Mouse (Mus musculus): Measurements from ENCODE around the gene Zfp941. TPM values are rescaled to one million over a fixed set of nuclear protein-coding genes. Genes with fewer than 3 reads are reported as not detected.

Zfp941 gene
- total RNA-seq, 2 experiments from 2014 or later, result not detected

DNA sequence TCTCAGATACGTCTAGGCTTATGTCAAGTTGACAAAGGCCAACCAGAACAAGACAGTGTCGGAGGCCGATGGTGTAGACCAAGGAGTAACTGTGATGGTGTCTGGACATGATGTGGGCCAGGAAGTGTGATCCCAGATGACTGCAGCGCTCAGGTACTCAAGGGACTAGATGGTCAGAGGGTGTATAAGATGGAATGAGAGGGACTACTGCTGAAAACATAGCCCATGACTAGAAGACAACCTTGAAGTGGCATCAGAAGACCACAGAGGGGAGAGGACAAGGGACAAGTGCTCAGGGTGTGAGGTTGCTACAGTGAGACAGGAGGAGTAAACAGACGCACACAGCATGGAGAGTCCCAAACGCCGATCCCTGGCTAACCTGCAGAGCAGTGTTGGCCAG is 21.8 kb upstream of the Zfp941 start:
- no peak for DNase-seq (ENCODE audit: low spot score)
- intact Hi-C loops (cut with DNase I), result loop anchor here (2.0 kb wide), 1 partner anchor 205 kb away; no protein-coding TSS in a partner anchor

DNA sequence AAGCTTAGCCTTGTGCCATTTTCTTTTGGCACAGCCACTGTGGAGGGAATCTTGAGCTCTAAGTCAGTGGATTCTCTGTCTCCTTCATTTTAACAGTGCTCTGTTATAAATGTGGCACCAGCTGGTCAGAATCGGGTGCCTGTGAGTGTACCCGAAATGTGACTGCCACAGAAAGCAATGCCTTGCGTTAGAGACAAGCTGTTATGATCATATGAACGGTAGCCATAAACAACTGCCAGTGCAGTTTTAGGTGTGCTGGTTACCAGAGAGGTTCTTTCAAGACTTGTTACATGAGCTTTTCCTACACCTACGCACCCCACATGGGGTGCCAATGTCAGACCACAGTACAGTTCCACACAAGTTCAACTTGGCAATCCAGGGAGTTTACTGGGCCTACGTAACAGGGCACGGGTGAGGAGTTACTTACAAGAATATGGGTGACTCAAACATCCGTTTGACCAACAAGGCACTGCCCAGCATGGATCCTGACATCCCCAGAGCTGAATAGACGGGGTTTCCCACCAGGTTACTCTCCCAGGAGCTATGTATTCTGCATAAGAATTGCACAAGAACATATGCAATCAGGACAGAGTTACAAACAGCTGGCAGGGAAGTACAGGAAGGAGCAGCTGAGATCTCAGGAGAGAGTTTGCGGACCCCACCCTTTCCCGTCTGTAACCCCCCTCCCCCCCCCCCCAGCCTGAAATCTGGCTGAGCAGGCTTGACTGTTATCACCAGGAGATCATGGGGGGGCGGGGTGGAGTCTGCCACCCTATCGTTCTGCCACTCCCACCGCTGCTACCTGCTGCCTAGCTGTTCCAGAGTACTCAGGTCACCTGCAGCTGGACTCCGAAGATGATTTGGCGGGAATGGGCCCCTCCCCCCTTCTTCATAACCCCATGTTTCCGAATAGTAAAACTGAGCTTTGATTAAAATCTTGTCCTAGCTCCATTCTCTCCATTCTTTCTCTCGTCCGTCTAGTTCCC is 19.1 kb upstream of the Zfp941 start:
- intact Hi-C loops (cut with DNase I), result no loop called here
- no peak for DNase-seq (ENCODE audit: low spot score)

DNA sequence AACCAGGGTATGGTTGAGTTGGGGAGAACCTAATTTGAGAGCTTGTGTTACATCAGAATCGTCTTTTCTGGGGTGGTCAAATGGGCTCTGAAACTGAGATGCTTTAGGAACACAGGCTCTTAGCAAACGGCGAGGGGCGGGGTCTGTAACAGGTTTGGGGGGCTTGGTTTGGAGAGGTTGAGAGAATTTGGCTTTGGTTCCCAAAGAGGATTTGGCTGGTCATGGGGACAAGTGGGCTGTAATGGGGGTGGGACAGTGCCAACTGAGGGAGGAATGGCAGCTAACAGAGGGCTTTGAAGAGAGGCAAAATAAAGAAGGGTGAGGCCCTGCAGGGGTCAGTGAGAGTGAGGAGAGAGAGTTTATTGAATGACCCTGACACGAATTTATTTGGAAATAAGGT is 17.6 kb upstream of the Zfp941 start:
- no peak for DNase-seq (ENCODE audit: low spot score)
- intact Hi-C loops (cut with DNase I), result loop anchor here (10.0 kb wide), 1 partner anchor 765 kb away; no protein-coding TSS in a partner anchor

DNA sequence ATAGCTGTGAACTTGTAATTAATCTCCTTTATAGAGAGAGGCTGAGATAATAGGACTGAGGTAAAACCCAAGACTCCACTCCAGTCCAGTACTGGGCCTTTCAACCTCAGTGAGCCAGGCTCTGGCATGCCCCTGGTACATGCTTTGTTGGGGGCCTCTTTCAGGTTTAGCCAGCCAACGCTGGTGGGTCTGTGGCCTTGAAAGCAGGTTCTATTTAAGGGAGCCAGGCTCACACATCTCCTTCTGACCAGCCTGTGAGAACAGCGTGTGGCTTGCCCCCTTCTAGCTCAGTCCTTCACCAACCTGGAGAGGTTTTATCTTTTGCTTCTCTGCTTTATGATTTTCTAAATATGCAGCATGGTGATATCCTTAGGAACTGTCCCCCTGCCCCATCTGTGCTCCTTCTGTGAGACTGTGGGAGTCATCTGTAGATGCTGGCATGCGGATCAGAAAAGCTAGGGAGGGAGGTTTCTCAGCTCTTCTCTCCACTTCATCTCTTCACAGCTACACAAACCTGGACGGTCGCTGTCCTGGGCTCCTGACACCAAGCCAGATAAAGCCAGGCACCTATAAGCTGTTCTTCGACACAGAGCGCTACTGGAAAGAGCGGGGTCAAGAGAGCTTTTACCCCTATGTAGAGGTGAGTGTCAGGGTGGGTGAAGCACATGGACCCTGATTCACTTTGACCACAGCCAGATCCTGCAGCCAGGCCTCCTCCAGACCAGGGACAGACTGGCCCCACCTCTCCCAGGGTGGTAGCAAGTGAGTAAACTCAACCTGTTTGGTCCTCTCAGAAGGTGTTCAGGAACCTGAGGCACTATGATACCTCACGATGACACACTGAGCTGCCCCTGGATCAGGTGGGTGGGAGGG is 14.5 kb upstream of the Zfp941 start:
- no peak for DNase-seq (ENCODE audit: low spot score)
- intact Hi-C loops (cut with DNase I), result loop anchor here (10.0 kb wide), 1 partner anchor 762 kb away; no protein-coding TSS in a partner anchor

DNA sequence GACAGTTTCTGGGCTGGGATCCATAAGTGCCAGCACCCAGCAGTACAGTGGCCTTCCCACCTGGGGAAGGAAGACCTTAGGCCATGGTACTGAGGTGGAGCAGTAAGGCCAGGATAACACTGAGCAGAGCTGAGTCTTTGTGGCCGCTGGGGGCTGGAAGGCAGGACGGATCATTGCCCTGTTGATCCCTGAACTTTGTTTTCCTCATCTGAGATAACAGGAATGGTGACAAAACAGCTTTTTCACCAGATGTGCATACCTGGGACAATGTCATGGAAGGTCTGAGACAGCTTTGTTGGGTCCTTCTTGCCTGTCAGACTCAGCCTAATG is 13.7 kb upstream of the Zfp941 start:
- no peak for DNase-seq (ENCODE audit: low spot score)
- intact Hi-C loops (cut with DNase I), result loop anchor here (10.0 kb wide), 1 partner anchor 761 kb away; no protein-coding TSS in a partner anchor

DNA sequence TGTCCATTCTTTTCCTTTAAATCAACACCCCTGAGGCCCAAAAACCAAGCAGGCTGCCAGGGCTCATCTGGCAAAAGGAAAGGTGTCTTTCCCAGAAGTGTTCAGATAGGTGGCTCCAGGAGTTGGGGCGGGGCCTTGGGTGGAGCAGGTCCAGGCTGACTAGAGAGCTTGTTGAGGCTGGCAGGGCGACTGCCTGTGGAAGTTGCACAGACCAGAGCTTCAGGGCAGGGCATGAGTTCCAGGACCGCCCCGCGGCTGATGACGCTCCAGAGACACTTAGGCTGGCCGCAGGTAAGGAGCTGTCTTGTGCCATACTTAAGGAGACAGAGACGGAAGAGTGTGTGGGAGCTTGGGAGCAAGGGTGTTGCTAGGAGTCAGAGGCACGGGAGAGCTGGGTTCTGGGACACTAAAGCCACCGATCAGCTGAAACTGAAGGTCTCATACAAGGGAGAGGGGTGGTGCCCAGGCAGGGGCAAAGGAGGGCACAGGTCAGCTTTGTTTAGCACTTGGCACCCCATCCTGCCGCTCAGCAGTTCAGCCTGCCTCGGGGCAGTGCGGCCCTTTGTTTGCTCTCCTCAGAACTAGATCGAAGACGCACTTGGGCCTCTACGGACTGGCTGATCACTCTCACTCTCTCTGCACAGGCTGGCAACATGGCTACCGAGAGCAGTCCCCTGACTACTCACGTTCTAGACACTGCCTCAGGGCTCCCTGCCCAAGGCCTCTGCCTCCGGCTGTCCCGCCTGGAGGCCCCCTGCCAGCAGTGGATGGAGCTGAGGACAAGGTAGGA is 13.2 kb upstream of the Zfp941 start, which contains the start of gene Urah:
Urah (plus strand) TSS at position 51 of the 790 bp plus-strand sequence.
- intact Hi-C loops (cut with DNase I), result loop anchor here (10.0 kb wide), 1 partner anchor 760 kb away; no protein-coding TSS in a partner anchor
- no peak for DNase-seq (ENCODE audit: low spot score)

DNA sequence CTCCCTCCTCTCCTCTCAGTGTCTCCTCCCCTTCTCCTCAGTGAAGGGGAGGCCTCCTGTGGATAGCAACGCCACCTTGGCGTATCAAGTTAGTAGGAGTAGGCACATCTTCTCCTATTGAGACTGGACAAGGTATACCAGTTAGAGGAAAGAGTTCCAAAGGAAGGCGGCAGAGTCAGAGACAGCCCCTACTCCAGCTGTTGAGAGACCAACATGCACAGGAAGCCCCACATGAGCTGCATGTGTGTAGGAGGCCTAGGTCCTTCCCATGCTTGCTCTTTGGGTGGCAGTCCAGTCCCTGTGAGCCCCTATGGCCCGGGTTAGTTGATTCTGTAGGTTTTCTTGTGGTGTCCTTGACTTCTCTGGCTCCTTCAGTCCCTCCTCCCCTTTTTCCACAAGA is 11.4 kb upstream of the Zfp941 start:
- no peak for DNase-seq (ENCODE audit: low spot score)
- intact Hi-C loops (cut with DNase I), result loop anchor here (10.0 kb wide), 1 partner anchor 759 kb away; no protein-coding TSS in a partner anchor

DNA sequence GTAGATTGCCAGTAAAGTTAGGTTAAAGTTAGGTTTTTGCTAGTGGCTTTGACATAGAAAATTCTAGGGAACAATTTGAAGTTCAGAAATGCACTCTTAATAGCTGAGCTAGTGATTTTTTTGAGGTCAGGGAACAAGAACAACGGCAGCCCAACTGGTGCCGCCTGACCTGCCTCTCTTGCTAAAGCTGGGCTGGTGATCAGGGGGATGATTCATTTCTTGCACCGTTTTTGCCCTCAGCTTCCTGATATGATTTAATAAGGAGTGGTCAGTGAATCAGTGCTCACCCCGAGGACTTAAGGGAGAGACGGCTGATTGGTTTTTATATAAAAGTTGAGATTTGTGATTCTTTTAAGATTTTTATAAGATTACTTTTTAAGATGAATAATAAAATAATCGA is 9.5 kb upstream of the Zfp941 start:
- intact Hi-C loops (cut with DNase I), result loop anchor here (10.0 kb wide), 1 partner anchor 757 kb away; no protein-coding TSS in a partner anchor
- DNase-seq (ENCODE audit: low spot score), result no peak

DNA sequence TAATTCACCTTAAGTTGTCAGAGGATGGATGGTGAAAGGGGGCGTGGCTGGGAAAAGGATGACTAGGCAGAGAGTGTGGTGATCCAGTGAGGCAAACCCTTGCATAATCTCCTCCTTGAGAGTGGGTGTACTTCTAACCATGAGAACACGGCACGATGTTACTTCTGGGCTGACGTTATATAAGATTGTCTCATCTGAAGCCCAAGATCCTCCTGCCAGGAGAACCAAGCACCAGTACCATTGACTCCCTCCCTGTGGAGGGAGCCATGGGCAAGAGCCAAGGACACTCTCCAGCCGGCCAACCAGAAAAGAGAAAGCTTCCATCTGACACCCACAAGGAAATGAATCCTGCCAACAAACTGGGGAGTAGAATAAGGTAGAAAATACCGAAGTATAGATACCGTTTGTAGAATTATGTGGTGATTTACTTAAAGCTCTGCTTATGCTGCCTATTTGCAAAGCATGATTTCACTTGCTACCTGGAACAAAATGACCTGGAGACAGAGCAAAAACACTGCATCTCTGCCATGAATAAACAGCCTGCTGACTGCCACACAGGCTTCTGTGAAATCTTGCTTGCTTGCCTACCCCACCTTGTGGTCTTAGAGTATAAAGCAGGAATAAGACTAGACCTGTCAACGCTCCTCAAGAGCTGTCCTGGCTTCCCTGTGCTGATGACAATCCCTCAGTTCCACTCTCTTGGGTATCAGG is 6.3 kb upstream of the Zfp941 start:
- intact Hi-C loops (cut with DNase I), result no loop called here
- DNase-seq (ENCODE audit: low spot score), result no peak

DNA sequence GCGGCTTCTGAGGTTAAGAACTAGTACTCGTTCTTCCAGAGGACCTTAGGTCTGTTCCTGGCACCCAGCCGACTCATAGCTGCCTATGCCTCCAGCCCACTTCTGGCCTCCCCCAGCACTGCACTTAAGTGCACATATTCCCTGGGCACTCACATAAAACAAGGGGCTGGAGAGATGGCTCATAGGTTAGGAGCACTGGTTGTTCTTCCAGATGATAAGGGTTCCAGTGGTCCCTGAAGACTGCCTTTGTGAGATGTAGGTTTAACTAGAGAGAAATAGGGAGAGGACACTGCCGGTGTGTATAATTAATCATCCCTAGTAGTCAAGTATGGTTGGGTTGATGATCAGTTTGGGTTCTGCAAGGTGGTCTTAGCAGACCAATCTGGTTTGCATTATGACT is 753 bp upstream of the Zfp941 start:
- no peak for DNase-seq (ENCODE audit: low spot score)
- intact Hi-C loops (cut with DNase I), result no loop called here

DNA sequence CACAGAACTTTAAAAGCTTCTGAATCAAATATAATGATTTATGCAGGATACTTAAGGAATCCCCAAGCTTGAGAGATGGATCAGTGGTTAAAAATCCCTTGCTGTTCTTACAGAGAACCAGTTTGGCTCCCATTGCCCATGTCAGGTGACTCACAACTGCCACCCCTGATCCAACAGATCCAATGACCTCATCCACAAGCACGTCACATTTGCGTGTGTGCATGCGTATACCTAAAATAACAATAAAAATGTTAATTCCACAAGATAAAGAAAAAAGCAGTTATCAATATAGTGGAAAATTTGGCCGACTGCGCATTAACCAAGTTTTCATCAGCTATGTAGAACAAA is 699 bp downstream of the Zfp941 start:
- intact Hi-C loops (cut with DNase I), result no loop called here
- no peak for DNase-seq (ENCODE audit: low spot score)

DNA sequence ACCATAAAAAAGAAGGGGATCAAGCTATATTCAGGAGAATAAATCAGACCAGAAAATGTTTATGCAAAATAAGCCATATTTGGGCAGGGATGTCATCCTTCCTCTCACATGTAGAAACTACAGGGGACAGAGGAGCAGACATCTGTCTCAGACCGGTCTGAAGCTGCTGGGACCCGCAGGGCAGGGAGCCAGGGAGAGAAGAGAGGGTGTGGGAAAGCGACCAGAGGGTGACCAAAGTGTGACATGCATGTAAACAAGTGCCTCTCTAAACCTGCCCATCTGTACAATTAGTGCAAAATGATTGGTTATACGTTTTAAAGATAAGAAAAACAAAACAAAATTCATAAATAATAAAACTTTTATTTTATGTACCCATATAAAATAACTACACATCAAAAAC is 1.8 kb downstream of the Zfp941 start:
- DNase-seq (ENCODE audit: low spot score), result no peak
- intact Hi-C loops (cut with DNase I), result no loop called here

DNA sequence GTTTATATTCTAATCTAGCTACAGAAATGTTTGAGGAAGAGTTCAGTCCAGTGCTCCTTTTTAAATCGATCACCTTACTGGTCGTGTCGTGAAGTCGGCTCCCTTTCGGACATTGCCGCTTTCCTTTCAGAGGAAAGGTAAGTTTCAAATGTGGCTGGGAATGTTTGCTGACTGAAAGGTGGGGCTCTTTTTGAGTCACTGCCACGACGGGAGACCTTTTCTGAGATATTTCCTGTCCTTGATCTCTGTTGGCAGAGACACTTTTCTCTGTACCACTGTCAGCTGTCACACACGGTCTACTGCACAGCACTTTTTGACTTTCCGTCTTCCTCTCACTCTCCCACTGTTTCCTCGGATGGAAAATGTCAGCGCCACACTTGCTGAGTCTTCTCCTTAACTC is 9.1 kb downstream of the Zfp941 start:
- DNase-seq (ENCODE audit: low spot score), result no peak
- intact Hi-C loops (cut with DNase I), result no loop called here

DNA sequence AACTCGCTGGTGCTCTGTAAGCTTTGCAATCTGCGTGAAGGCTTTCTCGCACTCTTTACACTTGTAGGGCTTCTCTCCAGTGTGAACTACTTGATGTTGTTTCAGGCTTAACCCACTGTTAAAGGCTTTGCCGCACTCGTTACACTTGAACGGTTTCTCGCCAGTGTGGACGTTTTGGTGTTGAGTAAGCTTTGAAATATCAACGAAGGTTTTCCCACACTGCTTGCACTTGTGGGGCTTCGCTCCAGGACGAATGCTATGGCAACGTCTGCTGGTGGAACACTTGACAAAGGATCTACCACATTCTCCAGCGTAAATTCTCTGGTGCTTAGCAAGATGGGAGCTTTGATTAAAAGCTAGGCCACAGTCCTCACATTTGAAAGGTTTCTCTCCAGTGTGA is 10.3 kb downstream of the Zfp941 start:
- intact Hi-C loops (cut with DNase I), result no loop called here
- no peak for DNase-seq (ENCODE audit: low spot score)

DNA sequence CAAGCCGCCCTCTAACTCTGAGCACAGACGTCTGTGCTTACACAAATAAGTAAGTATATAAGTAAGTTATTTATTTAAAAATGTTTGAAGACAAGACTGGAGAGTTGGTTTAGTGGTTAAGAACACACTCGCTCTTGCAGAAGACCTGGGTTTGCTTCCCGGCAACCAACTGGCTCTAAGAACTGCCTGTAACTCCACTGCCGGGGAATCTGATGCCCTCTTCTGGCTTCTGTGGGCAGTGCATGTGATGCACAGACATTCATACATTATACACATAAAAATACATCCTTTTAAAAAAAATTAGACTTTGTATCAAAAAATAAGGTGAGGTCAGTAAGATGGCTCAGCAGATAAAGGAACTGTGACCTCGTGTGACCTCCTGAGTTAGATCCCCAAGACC is 11.5 kb downstream of the Zfp941 start:
- intact Hi-C loops (cut with DNase I), result no loop called here

DNA sequence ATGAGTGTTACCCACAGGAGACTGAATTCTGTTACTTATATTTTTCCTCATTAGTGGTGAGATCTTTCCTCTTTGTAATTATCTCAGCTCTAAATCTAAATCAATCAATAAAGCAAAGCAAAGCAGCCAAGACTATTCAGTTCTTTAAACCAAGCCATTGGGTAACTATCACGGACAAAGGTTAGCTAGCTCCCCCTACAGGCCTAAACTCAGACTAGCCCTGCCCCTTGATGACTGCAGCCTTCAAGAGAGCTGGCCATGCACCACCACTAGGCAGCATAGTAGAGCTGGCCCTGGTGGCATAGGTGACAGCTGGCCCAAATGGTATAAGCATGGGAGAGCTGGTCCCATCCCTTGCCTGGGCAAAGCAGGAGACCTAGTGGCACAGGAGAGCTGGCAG is 16.3 kb downstream of the Zfp941 start:
- intact Hi-C loops (cut with DNase I), result no loop called here
- DNase-seq (ENCODE audit: low spot score), result no peak

More for the DNA sequence above, 11.5 kb downstream of the Zfp941 start:
- no peak for DNase-seq (ENCODE audit: low spot score)

DNA sequence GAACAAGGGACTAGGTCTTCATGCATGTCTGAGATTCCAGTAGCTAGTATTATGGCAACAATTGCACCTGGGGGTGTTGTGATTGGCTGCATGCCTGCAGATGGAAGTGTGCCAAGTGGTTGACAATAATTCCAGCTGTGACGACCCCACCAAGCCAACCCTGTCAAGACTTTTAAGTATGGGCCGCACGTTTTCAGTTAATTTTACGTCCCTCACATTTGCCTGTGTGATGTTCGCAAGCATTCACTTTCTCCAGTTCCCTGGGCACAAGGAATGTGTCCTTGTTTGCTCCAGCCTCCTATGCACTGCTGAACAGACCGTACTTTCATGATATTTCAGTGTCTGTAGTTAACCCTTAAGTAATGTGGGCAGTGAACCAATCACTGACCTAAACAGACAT is 19.3 kb downstream of the Zfp941 start:
- no peak for DNase-seq (ENCODE audit: low spot score)
- intact Hi-C loops (cut with DNase I), result no loop called here

DNA sequence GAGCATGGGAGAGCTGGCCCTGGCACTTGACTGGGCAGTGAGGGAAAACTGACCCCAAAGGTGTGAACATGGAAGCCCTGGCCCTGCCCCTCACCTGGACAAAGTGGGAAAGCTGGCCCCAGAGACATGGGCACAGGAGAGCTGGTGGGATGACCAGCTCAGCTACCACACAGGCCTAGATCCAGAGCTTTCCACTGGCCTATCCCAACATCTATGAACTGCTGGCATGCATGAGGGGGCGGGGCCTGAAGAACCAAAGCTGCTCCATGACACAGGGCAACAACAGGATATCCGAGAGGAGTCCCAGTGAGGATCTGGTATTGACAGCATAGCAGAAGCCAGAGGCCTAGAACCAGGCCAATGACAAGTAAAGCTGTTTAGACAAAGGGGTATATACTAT is 23.8 kb downstream of the Zfp941 start:
- no peak for DNase-seq (ENCODE audit: low spot score)
- intact Hi-C loops (cut with DNase I), result no loop called here

DNA sequence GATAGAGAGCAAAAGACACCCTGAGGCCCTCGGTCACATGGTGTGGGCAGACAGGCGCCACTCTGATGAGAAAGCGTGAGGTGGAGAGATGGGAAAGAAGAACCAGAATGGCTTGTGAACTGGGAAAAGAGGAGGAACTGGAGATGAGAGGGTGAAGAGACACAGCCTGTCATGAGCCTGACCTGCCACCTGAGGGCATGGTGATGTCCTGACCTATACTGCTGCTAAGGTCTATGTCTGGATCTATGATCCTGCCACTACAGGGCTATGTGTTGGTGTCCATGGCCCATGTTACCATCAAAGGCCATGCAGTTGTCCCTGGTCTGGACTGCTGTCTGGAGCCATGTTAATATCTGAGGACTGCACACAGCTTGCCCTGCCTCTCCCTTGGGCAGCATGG is 24.4 kb downstream of the Zfp941 start:
- no peak for DNase-seq (ENCODE audit: low spot score)

More for the DNA sequence above, 24.4 kb downstream of the Zfp941 start:
- intact Hi-C loops (cut with DNase I), result no loop called here

Measured in heart, postnatal 25 days (tissue).